Mouse (Mus musculus): ENCODE measurements around the gene Abcc3. TPM values are rescaled to one million over a fixed set of nuclear protein-coding genes. Genes with fewer than 3 reads are reported as not detected.

Abcc3 gene
- polyA plus RNA-seq, 1 experiment from 2014 or later: 0.18 TPM

DNA sequence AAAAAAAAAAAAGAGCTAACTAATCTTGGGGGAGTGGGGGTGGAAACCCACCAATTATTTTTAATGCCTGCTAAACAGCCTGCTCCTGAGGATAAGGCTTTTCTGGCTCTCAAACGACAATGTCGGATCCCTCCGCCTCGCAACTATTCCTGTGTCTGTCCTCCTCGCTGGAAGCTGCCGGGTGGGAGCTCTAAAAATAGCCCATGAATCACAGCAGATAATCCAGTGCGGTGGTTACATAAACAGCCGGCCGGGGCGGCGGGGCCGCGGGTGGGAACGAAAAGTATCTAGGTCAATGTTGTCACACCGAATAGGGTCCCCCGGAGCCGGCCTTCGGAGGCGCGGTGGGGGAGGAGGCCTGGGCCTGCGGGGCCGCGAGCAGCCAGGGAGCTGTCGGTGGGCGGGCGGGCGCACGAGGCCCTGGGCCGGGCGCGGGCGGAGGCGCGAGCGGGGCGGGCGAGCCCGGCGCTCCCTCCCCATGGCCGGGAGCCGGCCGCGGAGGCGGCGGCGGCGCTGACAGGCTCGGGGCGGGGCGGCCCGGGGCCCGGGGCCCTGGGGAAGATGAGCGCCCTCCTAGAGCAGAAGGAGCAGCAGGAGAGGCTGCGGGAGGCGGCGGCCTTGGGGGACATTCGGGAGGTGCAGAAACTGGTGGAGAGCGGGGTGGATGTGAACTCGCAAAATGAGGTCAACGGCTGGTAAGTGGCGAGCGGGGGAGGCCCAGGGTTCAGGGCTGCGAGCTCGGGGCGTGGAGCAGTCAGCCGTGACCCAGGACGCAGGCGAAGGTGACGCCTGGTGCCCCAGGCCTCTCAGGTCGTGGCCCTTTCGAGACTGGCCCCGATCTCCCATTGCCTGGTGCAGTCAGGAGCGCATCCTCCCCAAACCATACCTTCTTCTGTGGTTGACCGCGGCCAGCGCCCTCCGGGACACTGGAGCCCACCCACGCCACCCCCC is 64.8 kb downstream of the Abcc3 start, which contains the start of gene Ankrd40:
Gene Ankrd40, plus strand, starts transcription at position 309 of the 951 bp plus-strand sequence.
- Histone ChIP-seq H3K9me3 (ENCODE audit: control insufficient read depth, low read length) (no peaks in the 10 kb centered on the region), H3K4me3 (replicated peaks; ENCODE audit: low read length) (peak within 1 kb of the TSS; percentile 47), H3K27ac (ENCODE audit: low read length) (peak within 1 kb of the TSS; percentile 98), H3K4me2 (ENCODE audit: low read length) (peak within 1 kb of the TSS; percentile 78), H3K9ac (replicated peaks; ENCODE audit: low read depth, low read length) (peak within 1 kb of the TSS; percentile 88), H3K27me3 (replicated peaks; ENCODE audit: control insufficient read depth, insufficient read depth, low read length) (no peaks in the 10 kb centered on the region), H3K36me3 (ENCODE audit: control insufficient read depth, insufficient read depth) (no peaks in the 10 kb centered on the region), H3K4me1 (replicated peaks; ENCODE audit: control insufficient read depth, insufficient read depth, low read length) (peaks cover 36% of the 10 kb centered on the region)
- under 1% methylated on average over 74 of the region's 78 CpGs for WGBS
- ATAC-seq: peak; percentile 85

DNA sequence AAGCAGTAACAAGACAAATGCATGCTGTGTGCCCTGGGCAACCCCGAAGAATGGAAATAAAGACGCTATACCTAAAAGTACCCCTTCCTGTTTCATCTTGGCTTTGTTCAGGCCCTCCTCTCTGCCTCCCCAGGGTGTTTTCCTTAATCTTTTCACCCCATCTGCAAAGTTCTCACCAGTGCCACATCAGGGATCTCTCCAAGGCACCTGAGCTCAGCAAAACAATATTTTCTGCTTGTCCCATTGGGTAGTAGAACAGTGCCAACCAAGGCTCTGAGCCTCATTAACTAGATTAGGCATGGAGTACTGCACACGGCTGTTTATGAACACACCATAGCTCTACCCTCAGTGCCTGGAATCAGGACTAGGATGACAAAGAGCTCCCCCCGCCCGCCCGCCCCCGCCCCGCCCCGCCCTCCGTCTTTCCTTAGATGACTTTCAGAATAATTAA is 65.8 kb downstream of the Abcc3 start:
- Histone ChIP-seq H3K27ac (ENCODE audit: low read length) (peak overlapping the region; percentile 98), H3K9ac (replicated peaks; ENCODE audit: low read depth, low read length) (peak overlapping the region; percentile 88), H3K4me1 (replicated peaks; ENCODE audit: control insufficient read depth, insufficient read depth, low read length) (peaks cover 38% of the 10 kb centered on the region), H3K4me3 (replicated peaks; ENCODE audit: low read length) (peak overlapping the region; percentile 47), H3K27me3 (replicated peaks; ENCODE audit: control insufficient read depth, insufficient read depth, low read length) (no peaks in the 10 kb centered on the region), H3K36me3 (ENCODE audit: control insufficient read depth, insufficient read depth) (no peaks in the 10 kb centered on the region), H3K4me2 (ENCODE audit: low read length) (peak overlapping the region; percentile 78), H3K9me3 (ENCODE audit: control insufficient read depth, low read length) (no peaks in the 10 kb centered on the region)
- under 1% methylated on average over 10 of the region's 10 CpGs for WGBS
- ATAC-seq: peak; percentile 72

DNA sequence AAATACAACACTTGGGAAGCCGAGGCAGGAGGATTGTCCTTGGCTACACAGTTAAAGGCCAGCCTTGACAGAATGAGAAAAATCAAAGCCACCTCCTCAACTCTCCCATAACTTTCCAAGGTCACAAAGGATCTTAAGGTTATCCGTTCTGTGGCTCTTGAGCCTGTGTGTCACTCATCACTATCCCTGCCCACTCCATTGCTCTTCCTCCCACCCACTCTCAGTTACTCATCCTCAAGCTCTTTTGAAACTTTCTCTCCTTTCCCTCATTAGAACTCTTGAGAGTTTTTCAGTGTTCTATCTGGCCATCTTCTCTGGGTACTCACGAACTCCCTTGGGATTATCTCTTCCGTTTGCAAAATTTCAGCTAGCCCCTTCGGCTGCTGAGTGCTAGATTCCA is 68.2 kb downstream of the Abcc3 start:
- Histone ChIP-seq H3K4me2 (ENCODE audit: low read length) (no peak overlapping the region), H3K27me3 (replicated peaks; ENCODE audit: control insufficient read depth, insufficient read depth, low read length) (no peaks in the 10 kb centered on the region), H3K9me3 (ENCODE audit: control insufficient read depth, low read length) (no peaks in the 10 kb centered on the region), H3K36me3 (ENCODE audit: control insufficient read depth, insufficient read depth) (no peaks in the 10 kb centered on the region), H3K27ac (ENCODE audit: low read length) (no peak overlapping the region), H3K4me1 (replicated peaks; ENCODE audit: control insufficient read depth, insufficient read depth, low read length) (peaks cover 35% of the 10 kb centered on the region), H3K4me3 (replicated peaks; ENCODE audit: low read length) (no peak overlapping the region), H3K9ac (replicated peaks; ENCODE audit: low read depth, low read length) (no peak overlapping the region)
- no peak for ATAC-seq
- 88% methylated on average over 5 of the region's 5 CpGs for WGBS

DNA sequence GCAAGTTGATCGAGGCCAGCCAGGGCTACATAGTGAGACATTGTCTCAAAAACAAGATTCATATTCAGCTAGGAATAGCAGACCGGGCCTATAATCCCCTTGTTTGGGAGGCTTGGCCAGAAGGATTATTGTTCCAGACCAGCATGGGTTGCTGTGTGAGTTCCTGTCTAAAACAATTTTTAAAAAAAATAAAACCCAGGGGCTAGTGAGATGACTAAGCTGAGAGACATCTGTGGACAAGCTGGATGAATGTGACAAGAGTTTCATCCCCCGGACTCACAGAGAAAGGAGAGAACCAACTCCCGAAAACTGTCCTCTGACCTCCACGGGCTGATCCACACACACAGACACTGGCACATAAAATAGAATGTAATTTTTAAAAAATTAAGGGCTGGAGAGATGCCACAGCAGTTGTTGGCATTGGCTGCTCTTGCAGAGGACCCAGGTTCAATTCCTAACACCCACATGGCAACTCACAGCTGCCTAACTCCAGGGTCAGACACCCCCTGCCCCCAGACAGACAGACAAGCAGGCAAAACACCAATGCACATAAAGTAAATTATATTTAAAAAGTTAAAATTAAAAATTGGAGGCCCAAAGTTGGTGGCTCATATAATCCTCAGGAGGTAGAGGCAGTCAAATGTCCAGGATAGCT is 69.4 kb downstream of the Abcc3 start:
- ATAC-seq: no peak
- no peak overlapping the region for H3K4me3 ChIP-seq (replicated peaks; ENCODE audit: low read length)
- peaks cover 30% of the 10 kb centered on the region for H3K4me1 ChIP-seq (replicated peaks; ENCODE audit: control insufficient read depth, insufficient read depth, low read length)
- H3K9ac ChIP-seq (replicated peaks; ENCODE audit: low read depth, low read length): no peak overlapping the region
- H3K27me3 ChIP-seq (replicated peaks; ENCODE audit: control insufficient read depth, insufficient read depth, low read length): no peaks in the 10 kb centered on the region
- no peaks in the 10 kb centered on the region for H3K9me3 ChIP-seq (ENCODE audit: control insufficient read depth, low read length)
- no peak overlapping the region for H3K27ac ChIP-seq (ENCODE audit: low read length)
- H3K4me2 ChIP-seq (ENCODE audit: low read length): no peak overlapping the region
- H3K36me3 ChIP-seq (ENCODE audit: control insufficient read depth, insufficient read depth): no peaks in the 10 kb centered on the region
- 49% methylated on average over 5 of the region's 5 CpGs for WGBS

DNA sequence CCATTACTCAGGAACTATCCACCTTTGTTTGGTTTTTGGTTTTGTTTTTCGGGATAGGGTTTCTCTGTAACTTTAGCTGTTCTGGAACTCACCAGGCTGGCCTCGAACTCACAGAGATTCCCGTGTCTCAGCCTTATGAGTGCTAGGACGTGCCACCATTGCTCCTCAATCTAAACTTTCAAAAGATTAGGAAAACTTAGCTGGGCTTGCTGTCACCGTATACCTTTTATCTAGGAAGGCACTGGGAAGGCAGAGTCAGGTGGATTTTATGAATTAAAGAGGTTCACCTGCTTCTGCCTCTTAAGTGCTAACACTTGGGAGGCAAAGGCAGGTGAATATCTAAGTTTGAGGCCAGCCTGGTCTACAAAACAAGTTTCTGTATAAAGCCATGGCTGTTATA is 70.2 kb downstream of the Abcc3 start:
- peak overlapping the region; percentile 78 for H3K4me2 ChIP-seq (ENCODE audit: low read length)
- H3K4me3 ChIP-seq (replicated peaks; ENCODE audit: low read length): peak overlapping the region; percentile 99; the same call in 1 of the 2 replicates
- H3K9me3 ChIP-seq (ENCODE audit: control insufficient read depth, low read length): no peaks in the 10 kb centered on the region
- H3K27me3 ChIP-seq (replicated peaks; ENCODE audit: control insufficient read depth, insufficient read depth, low read length): no peaks in the 10 kb centered on the region
- H3K9ac ChIP-seq (replicated peaks; ENCODE audit: low read depth, low read length): no peak overlapping the region; the same call in 1 of the 2 replicates
- peak overlapping the region; percentile 98; the same call in 1 of the 2 replicates for H3K27ac ChIP-seq (ENCODE audit: low read length)
- no peak for ATAC-seq
- peaks cover 36% of the 10 kb centered on the region for H3K4me1 ChIP-seq (replicated peaks; ENCODE audit: control insufficient read depth, insufficient read depth, low read length)
- WGBS: 26% methylated on average over 5 of the region's 5 CpGs
- H3K36me3 ChIP-seq (ENCODE audit: control insufficient read depth, insufficient read depth): no peaks in the 10 kb centered on the region

DNA sequence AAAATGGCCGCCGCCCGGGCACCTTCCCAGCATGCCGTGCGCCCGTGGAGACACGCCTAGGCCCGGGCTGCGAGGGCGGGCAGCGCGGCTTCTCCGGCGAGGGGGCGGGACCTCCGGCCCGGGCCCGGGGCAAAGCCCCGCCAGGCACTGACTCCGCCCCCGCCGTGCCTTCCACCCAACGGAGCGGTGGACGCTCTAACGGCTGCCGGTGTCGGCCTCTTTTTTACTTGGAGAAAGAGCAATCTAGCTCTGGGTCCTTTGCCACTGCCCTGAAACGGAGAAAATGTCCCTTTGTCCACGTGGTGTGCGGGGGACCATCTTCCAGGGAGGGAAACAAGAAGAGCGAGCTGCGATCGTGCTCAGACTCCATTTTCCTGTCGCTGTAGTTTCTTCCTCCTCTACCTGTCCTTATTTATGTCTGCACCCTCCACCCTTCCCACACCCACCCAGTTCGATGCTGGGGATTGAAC is 70.8 kb downstream of the Abcc3 start, which contains the start of gene Luc7l3:
Gene Luc7l3, minus strand, starts transcription at position 58 of the 470 bp plus-strand sequence.
- peak within 1 kb of the TSS; percentile 87 for H3K4me2 ChIP-seq (ENCODE audit: low read length)
- peak within 1 kb of the TSS; percentile 98 for H3K27ac ChIP-seq (ENCODE audit: low read length)
- no peaks in the 10 kb centered on the region for H3K27me3 ChIP-seq (replicated peaks; ENCODE audit: control insufficient read depth, insufficient read depth, low read length)
- peak within 1 kb of the TSS; percentile 99 for H3K4me3 ChIP-seq (replicated peaks; ENCODE audit: low read length)
- H3K36me3 ChIP-seq (ENCODE audit: control insufficient read depth, insufficient read depth): no peaks in the 10 kb centered on the region
- no peaks in the 10 kb centered on the region for H3K9me3 ChIP-seq (ENCODE audit: control insufficient read depth, low read length)
- H3K4me1 ChIP-seq (replicated peaks; ENCODE audit: control insufficient read depth, insufficient read depth, low read length): peaks cover 41% of the 10 kb centered on the region
- peak within 1 kb of the TSS; percentile 100 for H3K9ac ChIP-seq (replicated peaks; ENCODE audit: low read depth, low read length)
- WGBS: 0% methylated on average over 33 of the region's 36 CpGs
- ATAC-seq: peak; percentile 93

DNA sequence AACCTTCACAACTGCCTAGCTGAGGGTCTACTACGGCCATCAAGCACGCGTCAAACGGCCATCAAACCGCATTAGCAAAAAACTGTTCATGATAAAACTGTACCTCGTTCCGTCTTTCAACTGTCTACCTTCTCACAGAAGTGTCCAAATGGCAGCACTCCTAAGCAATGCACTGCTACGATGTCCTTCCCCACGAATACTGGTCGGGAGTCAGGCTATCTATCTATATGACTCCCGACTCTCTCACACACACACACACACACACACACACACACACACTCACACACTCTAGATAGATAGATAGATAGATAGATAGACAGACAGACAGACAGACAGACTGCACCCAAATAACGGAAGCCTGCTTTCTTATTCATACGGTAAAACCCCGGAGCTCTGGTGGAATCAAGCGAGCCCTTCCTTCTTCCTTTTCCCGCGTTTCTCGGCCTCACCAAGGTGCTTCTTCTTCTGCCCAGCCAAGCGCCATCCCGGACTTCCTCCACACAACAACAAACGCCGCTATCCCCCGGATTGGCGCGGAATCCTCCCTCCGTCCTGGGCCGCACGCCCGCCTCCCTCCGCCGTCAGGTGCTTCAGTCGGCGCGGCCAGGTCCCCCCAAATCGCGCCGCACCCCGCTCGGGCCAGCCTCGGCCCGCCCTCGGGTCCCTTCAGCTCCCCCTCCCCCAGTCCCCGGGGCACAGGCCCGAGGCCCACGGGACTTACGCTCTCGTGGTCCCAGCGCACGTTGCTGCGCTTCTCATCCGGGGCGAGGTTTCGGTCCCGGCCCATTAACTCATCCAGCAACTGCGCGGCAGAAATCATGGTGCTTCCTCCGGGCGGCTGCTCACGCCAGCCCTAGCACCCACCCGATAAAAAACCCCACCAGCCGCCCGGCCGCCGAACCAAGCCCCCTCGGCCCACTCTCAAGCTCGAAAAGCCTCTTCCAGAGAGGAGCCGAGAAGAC is 71.5 kb downstream of the Abcc3 start:
- peak; percentile 62 for ATAC-seq
- Histone ChIP-seq H3K4me2 (ENCODE audit: low read length) (peak overlapping the region; percentile 87), H3K9ac (replicated peaks; ENCODE audit: low read depth, low read length) (peak overlapping the region; percentile 100), H3K36me3 (ENCODE audit: control insufficient read depth, insufficient read depth) (no peaks in the 10 kb centered on the region), H3K27me3 (replicated peaks; ENCODE audit: control insufficient read depth, insufficient read depth, low read length) (no peaks in the 10 kb centered on the region), H3K9me3 (ENCODE audit: control insufficient read depth, low read length) (no peaks in the 10 kb centered on the region), H3K4me1 (replicated peaks; ENCODE audit: control insufficient read depth, insufficient read depth, low read length) (peaks cover 40% of the 10 kb centered on the region), H3K27ac (ENCODE audit: low read length) (peak overlapping the region; percentile 98), H3K4me3 (replicated peaks; ENCODE audit: low read length) (peak overlapping the region; percentile 99)
- WGBS: under 1% methylated on average over 67 of the region's 67 CpGs

DNA sequence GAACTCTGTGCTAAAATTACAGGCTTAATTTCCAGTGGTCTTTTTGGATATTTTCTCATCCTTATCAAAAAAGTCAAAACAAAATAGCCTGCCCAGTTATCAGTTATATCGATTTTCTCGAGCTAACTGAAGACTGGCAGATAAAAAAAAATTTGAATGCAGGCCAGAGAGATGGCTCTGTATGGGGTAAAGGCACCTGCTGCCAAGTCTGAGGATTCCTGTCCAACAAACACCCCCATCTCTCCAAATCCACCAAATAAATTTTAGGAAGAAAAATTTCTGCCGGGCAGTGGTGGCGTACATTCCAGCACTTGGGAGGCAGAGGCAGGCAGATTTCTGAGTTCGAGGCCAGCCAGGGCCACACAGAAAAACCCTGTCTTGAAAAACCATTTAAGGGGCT is 74.7 kb downstream of the Abcc3 start:
- peaks cover 51% of the 10 kb centered on the region for H3K4me1 ChIP-seq (replicated peaks; ENCODE audit: control insufficient read depth, insufficient read depth, low read length)
- WGBS: 58% methylated on average over 5 of the region's 5 CpGs
- H3K27ac ChIP-seq (ENCODE audit: low read length): no peak overlapping the region
- ATAC-seq: no peak
- no peak overlapping the region for H3K4me3 ChIP-seq (replicated peaks; ENCODE audit: low read length)
- no peak overlapping the region for H3K4me2 ChIP-seq (ENCODE audit: low read length)
- H3K9ac ChIP-seq (replicated peaks; ENCODE audit: low read depth, low read length): no peak overlapping the region
- no peaks in the 10 kb centered on the region for H3K27me3 ChIP-seq (replicated peaks; ENCODE audit: control insufficient read depth, insufficient read depth, low read length)
- no peaks in the 10 kb centered on the region for H3K9me3 ChIP-seq (ENCODE audit: control insufficient read depth, low read length)
- no peaks in the 10 kb centered on the region for H3K36me3 ChIP-seq (ENCODE audit: control insufficient read depth, insufficient read depth)
